ENCODE assay signal across 29 mouse cellular contexts in the genomic region with DNA sequence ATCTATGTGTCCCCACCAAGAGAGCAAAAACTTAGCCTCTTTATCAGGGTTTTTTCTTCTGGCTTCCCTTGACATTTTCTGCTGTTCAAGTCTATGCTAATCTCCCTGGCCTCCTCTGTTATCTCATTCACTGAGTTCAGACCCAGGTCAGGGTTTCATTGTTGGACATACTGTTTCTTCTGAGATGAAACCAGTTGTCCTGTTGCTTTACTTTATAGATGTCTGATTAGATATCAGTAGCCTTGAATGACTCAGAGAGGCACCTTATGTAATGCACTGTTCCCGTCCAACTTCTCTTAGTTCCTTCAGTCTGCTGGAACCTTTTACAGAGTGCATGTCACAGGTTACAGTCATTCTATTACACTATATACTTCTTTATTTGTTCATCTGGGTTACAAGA.
A peak's percentile ranks its signal among the peaks of the same experiment; 100 is the strongest.
DNase-seq lines count a peak whose midpoint lies in the region; ATAC-seq and TF ChIP-seq lines count a peak whose summit lies in the region.
"Had no signal": no experiment of that assay in that cellular context is flagged by ENCODE, and none has a peak within 500 bp of the region (broad histone marks: within the 10 kb centered on the region; RNA-seq: fewer than 3 reads in every experiment).

No protein-coding gene starts in this region.

- H3K27ac ChIP-seq in liver, adult 2 months (replicated peaks; ENCODE audit: insufficient read depth, low read depth, low read length): peak overlapping the region; percentile 84; the same call in 1 of the 2 replicates
- H3K27ac ChIP-seq in liver, embryonic 11.5 days (ENCODE audit: low read depth, low read length): no peak overlapping the region
- H3K27ac ChIP-seq in intestine, postnatal 0 days (ENCODE audit: low read depth, low read length): no peak overlapping the region
- H3K27ac ChIP-seq in midbrain, embryonic 13.5 days: no peak overlapping the region
- H3K27ac ChIP-seq: embryonic facial prominence, embryonic 12.5 days; forebrain, embryonic 15.5 days; heart, embryonic 10.5 days; heart, embryonic 15.5 days; hindbrain, postnatal 0 days; left cerebral cortex, adult 2 months; limb, embryonic 12.5 days; liver, embryonic 12.5 days; midbrain, embryonic 15.5 days; neural tube, embryonic 15.5 days had no signal

- H3K27me3 ChIP-seq in liver, adult 2 months (ENCODE audit: control insufficient read depth, insufficient read depth, low read length): no peaks in the 10 kb centered on the region
- H3K27me3 ChIP-seq in liver, embryonic 11.5 days (replicated peaks; ENCODE audit: control insufficient read depth, insufficient read depth, low read length): no peaks in the 10 kb centered on the region
- no peaks in the 10 kb centered on the region for H3K27me3 ChIP-seq in intestine, postnatal 0 days (replicated peaks; ENCODE audit: control insufficient read depth, insufficient read depth, low read length)
- H3K27me3 ChIP-seq in midbrain, embryonic 13.5 days: no peaks in the 10 kb centered on the region
- H3K27me3 ChIP-seq: embryonic facial prominence, embryonic 12.5 days; forebrain, embryonic 15.5 days; heart, embryonic 15.5 days; limb, embryonic 12.5 days; liver, embryonic 12.5 days; midbrain, embryonic 15.5 days; neural tube, embryonic 15.5 days had no signal

- peak; percentile 65 for DNase-seq in liver, adult 2 months (ENCODE audit: extremely low read depth, low read depth, low spot score)
- no peak for DNase-seq in liver, embryonic 11.5 days (ENCODE audit: low spot score)
- DNase-seq in adrenal gland, postnatal 10 days: peak; percentile 29
- no peak for DNase-seq in lung, postnatal 25 days (ENCODE audit: low spot score)
- DNase-seq in ovary, adult 18-20 months (ENCODE audit: low spot score): no peak
- DNase-seq: cerebellum, adult 11 months; cerebellum, adult 9-10 months; cerebellum, postnatal 36 days; embryo, embryonic 11 days; gastrocnemius, postnatal 25 days; heart, adult 11 months; kidney, adult 11 months; kidney, postnatal 25 days; liver, postnatal 0 days; lung, postnatal 4 days; thymus, postnatal 14 days had no signal

- H3K4me2 ChIP-seq in liver, embryonic 11.5 days: no peak overlapping the region
- H3K4me2 ChIP-seq in intestine, postnatal 0 days (replicated peaks; ENCODE audit: low read depth): no peak overlapping the region
- no peak overlapping the region for H3K4me2 ChIP-seq in midbrain, embryonic 13.5 days (replicated peaks)
- H3K4me2 ChIP-seq: embryonic facial prominence, embryonic 12.5 days; forebrain, embryonic 15.5 days; heart, embryonic 15.5 days; limb, embryonic 12.5 days; liver, embryonic 12.5 days; midbrain, embryonic 15.5 days; neural tube, embryonic 15.5 days had no signal

- no peaks in the 10 kb centered on the region for H3K9me3 ChIP-seq in liver, embryonic 11.5 days (ENCODE audit: control insufficient read depth, low read length)
- H3K9me3 ChIP-seq in intestine, postnatal 0 days (ENCODE audit: control insufficient read depth): no peaks in the 10 kb centered on the region
- no peaks in the 10 kb centered on the region for H3K9me3 ChIP-seq in midbrain, embryonic 13.5 days
- H3K9me3 ChIP-seq: embryonic facial prominence, embryonic 12.5 days; forebrain, embryonic 15.5 days; heart, embryonic 10.5 days; limb, embryonic 12.5 days; liver, embryonic 12.5 days; midbrain, embryonic 15.5 days; neural tube, embryonic 15.5 days had no signal

- TF ChIP-seq CTCF in liver, adult 2 months (IDR thresholded peaks at IDR 0.05; ENCODE audit: low read depth, low read length): no peak
- no peak for TF ChIP-seq CTCF in intestine, postnatal 0 days (IDR thresholded peaks at IDR 0.05; ENCODE audit: low read depth)

- 11% methylated on average over 1 of the region's 1 CpGs for WGBS in liver, adult 2 months
- WGBS in liver, embryonic 11.5 days: 70% methylated on average over 1 of the region's 1 CpGs
- WGBS in intestine, postnatal 0 days: 28% methylated on average over 1 of the region's 1 CpGs
- WGBS in midbrain, embryonic 13.5 days: 89% methylated on average over 1 of the region's 1 CpGs

- no peak overlapping the region for H3K4me3 ChIP-seq in liver, adult 2 months (ENCODE audit: insufficient read depth, low read depth, low read length)
- H3K4me3 ChIP-seq in liver, embryonic 11.5 days (ENCODE audit: low read depth, low read length): no peak overlapping the region
- H3K4me3 ChIP-seq in intestine, postnatal 0 days (ENCODE audit: low read depth, low read length): no peak overlapping the region
- no peak overlapping the region for H3K4me3 ChIP-seq in midbrain, embryonic 13.5 days (replicated peaks)
- H3K4me3 ChIP-seq: embryonic facial prominence, embryonic 12.5 days; forebrain, embryonic 15.5 days; heart, embryonic 10.5 days; heart, embryonic 15.5 days; left cerebral cortex, adult 2 months; limb, embryonic 12.5 days; liver, embryonic 12.5 days; midbrain, embryonic 15.5 days; neural tube, embryonic 15.5 days had no signal

- no peaks in the 10 kb centered on the region for H3K36me3 ChIP-seq in liver, adult 2 months (ENCODE audit: control insufficient read depth, insufficient read depth, low read length)
- H3K36me3 ChIP-seq in liver, embryonic 11.5 days (ENCODE audit: control insufficient read depth, insufficient read depth, low read length): no peaks in the 10 kb centered on the region
- no peaks in the 10 kb centered on the region for H3K36me3 ChIP-seq in intestine, postnatal 0 days (ENCODE audit: control insufficient read depth, insufficient read depth)
- H3K36me3 ChIP-seq in midbrain, embryonic 13.5 days: no peaks in the 10 kb centered on the region
- H3K36me3 ChIP-seq: embryonic facial prominence, embryonic 12.5 days; forebrain, embryonic 15.5 days; heart, embryonic 10.5 days; heart, embryonic 15.5 days; limb, embryonic 12.5 days; liver, embryonic 12.5 days; midbrain, embryonic 15.5 days; neural tube, embryonic 15.5 days had no signal

- TF ChIP-seq POLR2A in liver, adult 2 months (IDR thresholded peaks at IDR 0.05; ENCODE audit: extremely low read depth, insufficient read depth, low read length): no peak

- no peaks in the 10 kb centered on the region for H3K79me2 ChIP-seq in liver, adult 2 months (ENCODE audit: control insufficient read depth, insufficient read depth, low read length)

- peaks cover 17% of the 10 kb centered on the region for H3K4me1 ChIP-seq in liver, adult 2 months (ENCODE audit: control insufficient read depth, insufficient read depth, low read length)
- H3K4me1 ChIP-seq in liver, embryonic 11.5 days (replicated peaks; ENCODE audit: control insufficient read depth, insufficient read depth, low read length): no peaks in the 10 kb centered on the region
- no peaks in the 10 kb centered on the region; the same call in 1 of the 2 replicates for H3K4me1 ChIP-seq in intestine, postnatal 0 days (replicated peaks; ENCODE audit: control insufficient read depth, insufficient read depth, low read length)
- no peaks in the 10 kb centered on the region for H3K4me1 ChIP-seq in midbrain, embryonic 13.5 days (replicated peaks)
- H3K4me1 ChIP-seq: embryonic facial prominence, embryonic 12.5 days; forebrain, embryonic 15.5 days; heart, embryonic 10.5 days; heart, embryonic 15.5 days; limb, embryonic 12.5 days; midbrain, embryonic 15.5 days; neural tube, embryonic 15.5 days had no signal

- ATAC-seq in liver, embryonic 11.5 days (replicated peaks; ENCODE audit: low FRiP score): no peak
- ATAC-seq in intestine, postnatal 0 days: peak; percentile 88
- ATAC-seq in midbrain, embryonic 13.5 days: no peak
- ATAC-seq: CD4-positive, CD25-positive, alpha-beta regulatory T cell, adult 4 months; forebrain, embryonic 15.5 days; hindbrain, postnatal 0 days; liver, embryonic 12.5 days; liver, postnatal 0 days; midbrain, embryonic 15.5 days had no signal

- no peak overlapping the region for H3K9ac ChIP-seq in liver, adult 2 months (ENCODE audit: low read depth, low read length)
- H3K9ac ChIP-seq in liver, embryonic 11.5 days (ENCODE audit: low read depth, low read length): no peak overlapping the region
- no peak overlapping the region for H3K9ac ChIP-seq in intestine, postnatal 0 days (ENCODE audit: low read depth, low read length)
- H3K9ac ChIP-seq in midbrain, embryonic 13.5 days (replicated peaks): no peak overlapping the region
- H3K9ac ChIP-seq: embryonic facial prominence, embryonic 12.5 days; forebrain, embryonic 15.5 days; heart, embryonic 15.5 days; limb, embryonic 12.5 days; liver, embryonic 12.5 days; liver, postnatal 0 days; midbrain, embryonic 15.5 days; neural tube, embryonic 15.5 days had no signal

Comparison
In these comparisons a context has a peak if more than half of its experiments do, and no peak if none do; other contexts are left out.
1. DNase-seq: peak in liver, adult 2 months (single experiment) and adrenal gland, postnatal 10 days (single experiment); none in liver, embryonic 11.5 days (single experiment), lung, postnatal 25 days (single experiment) and ovary, adult 18-20 months (single experiment).